Mouse (Mus musculus): ENCODE data around the gene Trpm3. TPM values are rescaled to one million over a fixed set of nuclear protein-coding genes. Genes with fewer than 3 reads are reported as not detected.

Gene Trpm3
- polyA plus RNA-seq (2015; fragmentation: Nextera tagmentation; extraction: Ambion mirVana): 0.88 and 1.5 TPM in 2 replicates

GRCm38 (mm10) chr19:22138590-22139421 lies at the start of gene Trpm3:
Gene Trpm3, plus strand, starts transcription at chr19:22139046.

Small RNA genes within 50 kb of the gene (microRNA-seq; reads per million reads assigned to microRNA genes)
- 149 reads per million, percentile 49 among the genes with 10 or more reads in this experiment for gene Mir204 (ENCODE audit: borderline replicate concordance, insufficient number of aligned reads)
